Mouse (Mus musculus): ENCODE results near the gene Ppp1r16b.

DNA sequence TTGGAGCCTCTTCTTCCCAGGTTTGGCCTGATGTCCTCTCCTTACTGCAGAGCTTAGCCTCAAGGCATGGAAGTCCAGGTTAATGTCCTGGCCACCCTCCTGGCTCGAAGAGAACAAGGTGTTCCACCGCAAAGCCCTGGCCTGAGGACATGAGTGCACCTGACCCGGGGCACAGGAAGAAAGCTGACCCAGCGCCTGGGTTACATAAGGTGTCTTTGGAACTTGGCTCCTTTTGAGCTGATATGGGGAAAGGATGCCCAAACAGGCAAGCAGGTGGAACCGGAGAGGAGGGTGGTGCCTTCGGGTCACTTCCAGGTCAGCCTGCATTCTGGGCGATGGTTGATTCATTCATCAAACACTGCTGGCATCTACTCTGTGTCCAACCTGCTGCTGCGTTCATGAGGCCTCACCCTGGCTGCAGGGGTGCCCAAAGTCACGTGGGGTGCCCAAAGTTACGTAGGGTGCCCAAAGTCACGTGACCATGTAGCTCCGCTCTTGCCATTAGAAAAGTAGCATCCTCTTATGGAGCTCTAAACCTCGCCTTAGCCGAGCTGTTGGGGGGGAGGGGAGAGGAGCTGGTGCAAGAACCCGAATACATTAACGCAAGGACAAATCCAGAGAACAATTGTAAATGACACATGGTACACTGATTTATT, 55.6 kb downstream of the Ppp1r16b start:
- no peak for TF ChIP-seq POLR2A (IDR thresholded peaks at IDR 0.05; ENCODE audit: borderline replicate concordance, control insufficient read depth, low read depth, low read length)
- no peak for TF ChIP-seq CTCF (IDR thresholded peaks at IDR 0.05; ENCODE audit: control insufficient read depth, insufficient read depth, low read length)
